Mouse (Mus musculus) midbrain, embryonic 13.5 days (tissue): Measurements from ENCODE around the gene Hsf5. TPM values are rescaled to one million over a fixed set of nuclear protein-coding genes. Genes with fewer than 3 reads are reported as not detected.

ENCODE experiments used
- ATAC-seq: fragments of 200-750 bp; cut with Nextera tagmentation; 2 replicates; pipeline ENCODE4 v1.8.0; 2017; ENCODE audit warnings: mild to moderate bottlenecking, moderate TSS enrichment, moderate library complexity
- H3K27ac ChIP-seq: fragments of 300-500 bp; sonication (generic); 2 replicates; pipeline ENCODE4 v1.5.1; 2015; ENCODE audit warnings: inconsistent platforms, mild to moderate bottlenecking, moderate library complexity
- H3K27me3 ChIP-seq: fragments of 300-500 bp; sonication (generic); 2 replicates; pipeline ENCODE4 v1.6.1; 2015; ENCODE audit warnings: mild to moderate bottlenecking, inconsistent platforms
- H3K36me3 ChIP-seq: fragments of 300-500 bp; sonication (generic); 2 replicates; pipeline ENCODE4 v1.6.1; 2015; ENCODE audit warnings: mild to moderate bottlenecking, inconsistent platforms
- H3K4me1 ChIP-seq: fragments of 300-500 bp; sonication (generic); replicated peaks from 2 replicates; pipeline ENCODE4 v1.6.1; 2015; ENCODE audit warnings: inconsistent platforms
- H3K4me2 ChIP-seq: fragments of 300-500 bp; sonication (generic); replicated peaks from 2 replicates; pipeline ENCODE4 v1.6.1; 2015; ENCODE audit warnings: moderate library complexity, mild to moderate bottlenecking, inconsistent platforms
- H3K4me3 ChIP-seq: fragments of 300-500 bp; sonication (generic); replicated peaks from 2 replicates; pipeline ENCODE4 v1.5.1; 2015; ENCODE audit warnings: mild to moderate bottlenecking, inconsistent platforms
- H3K9ac ChIP-seq: fragments of 300-500 bp; sonication (generic); replicated peaks from 2 replicates; pipeline ENCODE4 v1.6.1; 2015; ENCODE audit warnings: mild to moderate bottlenecking, inconsistent platforms
- H3K9me3 ChIP-seq: fragments of 300-500 bp; sonication (generic); 2 replicates; pipeline ENCODE4 v1.6.1; 2016; ENCODE audit warnings: mild to moderate bottlenecking, inconsistent platforms
- WGBS: fragments of 180-500 bp; shearing (Covaris S2); methylation state at CpG from one replicate; pipeline ENCODE4 v1.1.7; 2015; 5-methylcytosine and 5-hydroxymethylcytosine counted together
- polyA plus RNA-seq: library from polyadenylated mRNA; unstranded; fragments of >200 nt; fragmentation: Nextera tagmentation; extraction: Ambion mirVana; gene quantifications from 2 replicates; pipeline ENCODE4 v1.2.1, GENCODE M21; 2015

The Hsf5 gene
- polyA plus RNA-seq, 1 experiment from 2014 or later: 0.40 TPM

DNA sequence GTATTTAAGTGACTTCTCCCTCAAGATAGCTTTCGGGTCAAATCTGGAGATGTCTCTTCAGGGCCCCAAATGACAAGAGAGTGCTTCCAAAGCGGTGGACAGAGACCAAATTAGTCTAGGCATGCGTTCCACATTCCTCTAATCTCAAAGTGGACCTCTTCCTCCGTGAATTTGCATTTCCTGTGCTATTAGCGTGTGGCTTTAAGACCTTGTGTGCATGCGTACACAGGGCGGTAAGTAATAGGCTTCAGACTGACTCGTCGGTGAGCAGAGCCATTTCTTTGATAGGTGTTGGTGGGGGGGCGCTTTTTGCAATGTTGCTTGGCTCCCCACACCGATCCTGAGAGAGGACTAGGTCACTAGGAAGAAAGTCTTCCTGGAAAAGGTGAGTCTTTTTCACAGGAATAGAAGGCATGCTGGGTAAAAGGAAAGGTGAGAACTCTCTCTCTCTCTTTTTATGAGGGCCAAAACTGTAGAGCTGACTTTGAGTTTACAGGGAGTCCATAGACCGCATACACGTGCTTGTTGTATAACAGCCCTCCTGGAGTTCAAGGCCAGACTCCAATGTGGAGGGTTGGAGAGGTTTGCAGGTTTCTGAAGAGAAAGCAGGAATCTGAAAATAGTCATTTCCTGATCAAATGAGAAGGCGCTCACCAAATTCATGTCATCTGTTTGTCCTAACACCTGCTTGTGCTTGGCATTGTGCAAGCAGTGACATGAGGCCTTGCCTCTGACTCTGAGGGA is 85.1 kb downstream of the Hsf5 start:
- Histone ChIP-seq H3K9ac (no peak overlapping the region), H3K4me2 (no peak overlapping the region), H3K27me3 (no peaks in the 10 kb centered on the region), H3K4me3 (no peak overlapping the region), H3K4me1 (no peaks in the 10 kb centered on the region), H3K36me3 (no peaks in the 10 kb centered on the region), H3K9me3 (no peaks in the 10 kb centered on the region), H3K27ac (no peak overlapping the region)
- 85% methylated on average over 14 of the region's 14 CpGs for WGBS
- no peak for ATAC-seq

DNA sequence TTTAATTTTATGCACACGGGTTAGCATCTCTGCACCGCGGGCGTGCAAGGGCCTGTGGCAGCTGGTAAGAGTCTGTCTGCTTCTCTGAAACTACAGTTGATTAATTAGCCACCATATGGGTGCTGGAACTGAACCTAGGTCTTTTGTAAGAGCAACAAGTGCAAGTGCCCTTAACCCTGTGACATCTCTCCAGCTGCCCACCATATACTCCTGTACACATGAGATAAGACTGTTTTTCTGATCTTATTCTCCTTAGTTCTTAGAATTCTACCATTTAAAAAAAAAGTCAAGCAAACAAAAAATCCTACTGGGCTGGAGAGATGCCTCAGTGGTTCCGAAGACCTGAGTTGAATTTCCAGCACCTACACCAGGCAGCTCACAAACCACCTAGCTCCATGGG is 86.7 kb downstream of the Hsf5 start:
- ATAC-seq: no peak
- H3K27me3 ChIP-seq: no peaks in the 10 kb centered on the region
- no peak overlapping the region for H3K4me2 ChIP-seq
- no peak overlapping the region for H3K4me3 ChIP-seq
- H3K27ac ChIP-seq: no peak overlapping the region
- H3K9me3 ChIP-seq: no peaks in the 10 kb centered on the region
- H3K9ac ChIP-seq: no peak overlapping the region
- no peaks in the 10 kb centered on the region for H3K4me1 ChIP-seq
- WGBS: 91% methylated on average over 5 of the region's 5 CpGs
- no peaks in the 10 kb centered on the region for H3K36me3 ChIP-seq

DNA sequence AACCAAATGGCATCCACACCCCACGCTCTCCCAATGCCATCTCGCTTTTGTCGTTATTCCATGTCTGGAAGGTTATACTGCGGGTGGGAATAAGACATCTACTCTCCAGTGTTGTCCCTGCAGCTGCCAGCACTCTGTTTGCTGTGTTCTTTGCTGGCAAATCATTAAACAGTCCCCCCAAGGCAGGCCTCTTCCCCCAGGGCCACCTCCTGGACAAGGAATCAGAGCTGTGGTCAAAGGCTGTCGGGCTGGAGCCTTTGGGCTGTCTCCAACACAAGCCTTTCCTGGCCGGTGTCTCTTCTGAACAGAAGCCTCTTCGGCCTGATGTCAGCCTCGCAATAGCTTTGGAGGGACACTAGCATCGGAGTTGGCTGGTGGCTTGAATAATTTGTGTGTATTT is 87.3 kb downstream of the Hsf5 start:
- WGBS: 89% methylated on average over 9 of the region's 9 CpGs
- ATAC-seq: no peak
- Histone ChIP-seq H3K4me1 (no peaks in the 10 kb centered on the region), H3K27ac (no peak overlapping the region), H3K27me3 (peaks cover 1% of the 10 kb centered on the region; the same call in 1 of the 2 replicates), H3K4me2 (no peak overlapping the region), H3K9ac (no peak overlapping the region), H3K9me3 (no peaks in the 10 kb centered on the region), H3K4me3 (no peak overlapping the region), H3K36me3 (no peaks in the 10 kb centered on the region)

DNA sequence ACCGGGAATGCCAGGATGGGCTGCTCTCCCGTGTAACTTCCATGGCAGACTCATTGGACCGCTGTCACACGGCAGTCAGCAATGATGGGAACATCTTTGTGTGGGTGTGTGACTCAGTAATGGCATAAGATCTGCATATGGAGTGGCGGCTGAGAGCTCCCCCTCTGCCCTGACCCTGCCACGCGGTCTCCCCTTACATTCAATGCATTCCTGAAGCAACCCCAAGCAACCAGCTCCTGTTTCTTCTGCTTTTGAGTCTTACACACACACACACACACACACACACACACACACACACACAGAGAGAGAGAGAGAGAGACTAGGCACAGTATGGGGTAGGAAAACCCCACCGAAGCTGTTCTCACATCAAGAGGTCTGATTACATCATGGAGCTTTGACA is 90.6 kb downstream of the Hsf5 start:
- no peak overlapping the region for H3K9ac ChIP-seq
- peaks cover 17% of the 10 kb centered on the region for H3K27me3 ChIP-seq
- 23% methylated on average over 8 of the region's 8 CpGs for WGBS
- peaks cover 9% of the 10 kb centered on the region; the same call in 1 of the 2 replicates for H3K4me1 ChIP-seq
- ATAC-seq: no peak
- H3K9me3 ChIP-seq: no peaks in the 10 kb centered on the region
- no peak overlapping the region for H3K4me2 ChIP-seq
- H3K4me3 ChIP-seq: no peak overlapping the region
- H3K27ac ChIP-seq: no peak overlapping the region
- no peaks in the 10 kb centered on the region for H3K36me3 ChIP-seq

DNA sequence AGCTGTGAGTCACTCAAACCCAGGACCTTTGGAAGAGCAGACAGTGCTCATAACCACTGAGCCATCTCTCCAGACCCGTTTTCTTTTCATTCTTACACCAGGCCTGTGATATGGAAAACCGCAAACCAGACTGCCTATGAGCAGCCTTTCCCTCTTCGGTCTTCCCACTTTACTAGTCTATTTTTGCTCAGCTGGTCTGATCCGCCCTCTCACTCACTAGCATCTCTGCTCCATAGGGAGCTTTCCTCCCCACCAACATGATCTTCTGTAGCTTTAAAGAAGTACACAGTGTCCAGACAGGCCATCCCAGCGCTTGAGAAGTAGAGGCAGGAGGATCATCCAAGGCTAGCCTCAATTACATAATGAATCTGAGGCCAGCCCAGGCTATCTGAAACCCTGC is 92.0 kb downstream of the Hsf5 start:
- Histone ChIP-seq H3K4me1 (peaks cover 9% of the 10 kb centered on the region; the same call in 1 of the 2 replicates), H3K9ac (no peak overlapping the region), H3K9me3 (no peaks in the 10 kb centered on the region), H3K36me3 (no peaks in the 10 kb centered on the region), H3K4me3 (no peak overlapping the region), H3K27me3 (peaks cover 17% of the 10 kb centered on the region), H3K27ac (no peak overlapping the region), H3K4me2 (no peak overlapping the region)
- 81% methylated on average over 5 of the region's 5 CpGs for WGBS
- ATAC-seq: no peak

Other genes starting within 250 kb of the Hsf5 start
- 5.9 and 6.3 TPM in 2 replicates for gene Rad51c, start 212.2 kb upstream of the Hsf5 start, polyA plus RNA-seq
- gene Tex14, start 212.1 kb upstream of the Hsf5 start, polyA plus RNA-seq: 0.19 and 0.38 TPM in 2 replicates
- not detected in 2 replicates for gene Gm11492, start 50.5 kb upstream of the Hsf5 start, polyA plus RNA-seq
- 17.8 and 18.0 TPM in 2 replicates for gene Sept4, start 48.3 kb upstream of the Hsf5 start, polyA plus RNA-seq
- 61.8 and 66.6 TPM in 2 replicates for gene Mtmr4, start 25.0 kb upstream of the Hsf5 start, polyA plus RNA-seq
- gene Rnf43, start 45.6 kb downstream of the Hsf5 start, polyA plus RNA-seq: 0.67 and 0.92 TPM in 2 replicates
- gene Supt4a, start 120.4 kb downstream of the Hsf5 start, polyA plus RNA-seq: 165 and 177 TPM in 2 replicates
- gene Tspoap1, start 143.4 kb downstream of the Hsf5 start, polyA plus RNA-seq: 41.1 and 48.7 TPM in 2 replicates
- gene Mpo, start 176.4 kb downstream of the Hsf5 start, polyA plus RNA-seq: 0.31 and 0.41 TPM in 2 replicates
- 0.49 and 0.54 TPM in 2 replicates for gene Lpo, start 211.1 kb downstream of the Hsf5 start, polyA plus RNA-seq
- gene Mks1, start 236.1 kb downstream of the Hsf5 start, polyA plus RNA-seq: 12.4 and 15.8 TPM in 2 replicates